Mouse (Mus musculus): ENCODE measurements around the gene Rabl2.

DNA sequence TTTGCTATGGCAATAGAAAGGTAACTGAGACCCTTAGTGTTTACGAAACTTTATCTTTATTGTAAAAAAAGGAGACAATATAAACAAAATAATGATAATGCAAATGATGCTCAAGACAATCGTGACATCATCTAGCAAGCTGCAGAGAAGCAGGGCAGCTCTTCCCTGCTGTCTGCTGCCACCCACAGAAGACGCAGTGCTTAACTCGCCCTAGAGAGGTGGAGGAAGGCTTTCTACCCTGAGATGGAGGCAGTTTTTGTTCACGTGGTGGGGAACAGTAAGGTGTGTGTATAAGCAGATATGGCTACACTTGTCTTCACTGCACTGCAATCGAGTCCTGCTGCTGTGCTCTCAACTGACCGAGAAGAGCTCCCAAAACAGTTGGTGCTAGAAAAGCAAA lies 9.2 kb downstream of the Rabl2 start:
- no peak for TF ChIP-seq POLR2A (IDR thresholded peaks at IDR 0.05; ENCODE audit: low read depth, low read length)
- TF ChIP-seq CTCF (IDR thresholded peaks at IDR 0.05; ENCODE audit: borderline replicate concordance, insufficient read depth, low read length) = no peak

Measured in embryonic fibroblast, embryonic 13.5 days (primary cell).